Mouse (Mus musculus) layer of hippocampus, adult 2 months (tissue): ENCODE measurements around the gene Rgp1. TPM values are rescaled to one million over a fixed set of nuclear protein-coding genes. Genes with fewer than 3 reads are reported as not detected.

Experiments used
- DNase-seq, 2 experiments: peaks; one replicate each; pipeline ENCODE4 v3.0.0; 2022; ENCODE audit warnings: low spot score in 2 of 2
- H3K27ac ChIP-seq: fragments of 200-600 bp; 2 replicates; pipeline ENCODE4 v1.8.1; 2022
- H3K4me3 ChIP-seq: fragments of 200-600 bp; 2 replicates; pipeline ENCODE4 v1.8.1; 2022; ENCODE audit warnings: mild to moderate bottlenecking
- CTCF ChIP-seq: fragments of 200-600 bp; conservative IDR thresholded peaks from 2 replicates; pipeline ENCODE4 v1.8.1; 2022; ENCODE audit warnings: antibody characterized with exemption, mild to moderate bottlenecking, moderate library complexity
- total RNA-seq, 2 experiments: library from RNA; stranded (reverse); gene quantifications; 2 replicates each; pipeline ENCODE4 v1.2.3; 2021

Rgp1 gene
- total RNA-seq, 2 experiments from 2014 or later = 45.3 to 49.9 TPM

GRCm38 (mm10) chr4:43567140-43567539 lies 11.4 kb upstream of the Rgp1 start:
- no peak for TF ChIP-seq CTCF
- Histone ChIP-seq H3K27ac (no peak overlapping the region), H3K4me3 (no peak overlapping the region)
- DNase-seq = no peak

GRCm38 (mm10) chr4:43571395-43572045 lies 7.0 kb upstream of the Rgp1 start:
- no peak overlapping the region for H3K4me3 ChIP-seq
- TF ChIP-seq CTCF = no peak
- no peak overlapping the region for H3K27ac ChIP-seq
- no peak for DNase-seq

- Histone ChIP-seq H3K4me3 (no peak overlapping the region), H3K27ac (no peak overlapping the region)
- TF ChIP-seq CTCF = no peak
- DNase-seq = no peak
These were observed 5.0 kb upstream of the Rgp1 start for GRCm38 (mm10) chr4:43573561-43573960.

GRCm38 (mm10) chr4:43575356-43575755 lies 3.2 kb upstream of the Rgp1 start:
- Histone ChIP-seq H3K4me3 (peak overlapping the region; percentile 19; the same call in 1 of the 2 replicates), H3K27ac (no peak overlapping the region)
- no peak for TF ChIP-seq CTCF
- no peak for DNase-seq

GRCm38 (mm10) chr4:43577237-43577881 lies 1.2 kb upstream of the Rgp1 start:
- H3K4me3 ChIP-seq = peak overlapping the region; percentile 65

GRCm38 (mm10) chr4:43579256-43579655 lies 741 bp downstream of the Rgp1 start:
- DNase-seq = no peak
- peak overlapping the region; percentile 97 for H3K27ac ChIP-seq
- peak overlapping the region; percentile 65 for H3K4me3 ChIP-seq
- TF ChIP-seq CTCF = no peak

More at GRCm38 (mm10) chr4:43577237-43577881, 1.2 kb upstream of the Rgp1 start:
- no peak for TF ChIP-seq CTCF
- DNase-seq = no peak
- peak overlapping the region; percentile 97 for H3K27ac ChIP-seq

GRCm38 (mm10) chr4:43579731-43580130 lies 1.2 kb downstream of the Rgp1 start:
- no peak overlapping the region; the same call in 1 of the 2 replicates for H3K27ac ChIP-seq
- no peak for TF ChIP-seq CTCF
- no peak for DNase-seq
- H3K4me3 ChIP-seq = peak overlapping the region; percentile 65

- TF ChIP-seq CTCF = no peak
- DNase-seq = no peak
- H3K27ac ChIP-seq = no peak overlapping the region
- H3K4me3 ChIP-seq = no peak overlapping the region
These were observed 2.2 kb downstream of the Rgp1 start for GRCm38 (mm10) chr4:43580721-43581120.

GRCm38 (mm10) chr4:43581381-43581780 lies 2.9 kb downstream of the Rgp1 start:
- no peak for TF ChIP-seq CTCF
- DNase-seq = no peak
- no peak overlapping the region for H3K4me3 ChIP-seq
- H3K27ac ChIP-seq = no peak overlapping the region

- H3K4me3 ChIP-seq = no peak overlapping the region
- no peak for DNase-seq
- no peak for TF ChIP-seq CTCF
- H3K27ac ChIP-seq = no peak overlapping the region
These were observed 3.7 kb downstream of the Rgp1 start for GRCm38 (mm10) chr4:43582241-43582640.

- no peak for TF ChIP-seq CTCF
- no peak overlapping the region for H3K4me3 ChIP-seq
- H3K27ac ChIP-seq = no peak overlapping the region
- no peak for DNase-seq
These were observed 4.9 kb downstream of the Rgp1 start for GRCm38 (mm10) chr4:43583421-43583820.

GRCm38 (mm10) chr4:43584444-43585416 lies 6.2 kb downstream of the Rgp1 start, which contains the start of gene Msmp:
Msmp (minus strand) TSS chr4:43584494.
- DNase-seq = no peak
- no peak; the same call in 1 of the 2 replicates for TF ChIP-seq CTCF
- no peak within 1 kb of the TSS for H3K4me3 ChIP-seq
- no peak within 1 kb of the TSS for H3K27ac ChIP-seq

GRCm38 (mm10) chr4:43585682-43586081 lies 7.2 kb downstream of the Rgp1 start:
- DNase-seq = no peak
- no peak overlapping the region for H3K4me3 ChIP-seq
- H3K27ac ChIP-seq = no peak overlapping the region
- TF ChIP-seq CTCF = no peak
